Comparison of ENCODE assay signal across 15 mouse cellular contexts in genomic region chr6:50459271-50459670, GRCm38 (mm10).
"Had no signal": no experiment of that assay in that cellular context is flagged by ENCODE, and none has a peak within 500 bp of the region (broad histone marks: within the 10 kb centered on the region; RNA-seq: fewer than 3 reads in every experiment).

No protein-coding gene starts in this region.

- DNase-seq: kidney, adult 11 months; kidney, postnatal 10 days; lung, adult 2 months; lung, postnatal 36 days; right cerebral cortex, postnatal 14 days; thymus, adult 18-20 months; thymus, postnatal 14 days had no signal

- H3K9ac ChIP-seq: liver, embryonic 15.5 days; midbrain, embryonic 12.5 days; neural tube, embryonic 13.5 days had no signal

- H3K9me3 ChIP-seq: limb, embryonic 10.5 days; liver, embryonic 15.5 days; midbrain, embryonic 12.5 days; neural tube, embryonic 13.5 days had no signal

- H3K36me3 ChIP-seq: limb, embryonic 10.5 days; liver, embryonic 15.5 days; midbrain, embryonic 12.5 days; neural tube, embryonic 13.5 days had no signal

- H3K4me2 ChIP-seq: liver, embryonic 11.5 days; liver, embryonic 15.5 days; midbrain, embryonic 12.5 days; neural tube, embryonic 13.5 days had no signal

- ATAC-seq: lung, postnatal 0 days; midbrain, embryonic 16.5 days had no signal

- H3K27ac ChIP-seq: left cerebral cortex, adult 2 months; limb, embryonic 10.5 days; liver, embryonic 15.5 days; midbrain, embryonic 12.5 days; neural tube, embryonic 13.5 days had no signal

- H3K4me3 ChIP-seq: left cerebral cortex, adult 2 months; limb, embryonic 10.5 days; liver, embryonic 15.5 days; midbrain, embryonic 12.5 days; neural tube, embryonic 13.5 days had no signal
